Mouse (Mus musculus) MN1 (cell line): ENCODE measurements around the gene Gm4312.
"Not testable (repeated sequence)": the region's sequence is repeated elsewhere in the genome, so short reads cannot be mapped to it uniquely, and the experiment has no call there.

Source experiments
- DNase-seq: peaks from one replicate; pipeline ENCODE4 v3.0.0-alpha.2; 2016; ENCODE audit warnings: low spot score

The Gm4312 gene

GRCm38 (mm10) chr10:100382460-100382859 lies at the start of gene Gm4312:
Gene Gm4312 (minus strand): TSS chr10:100382560.
- DNase-seq, result not testable (repeated sequence)

GRCm38 (mm10) chr10:100427592-100427991 lies 45.2 kb upstream of the Gm4312 start:
- DNase-seq, result no peak

GRCm38 (mm10) chr10:100415566-100415965 lies 33.2 kb upstream of the Gm4312 start:
- no peak for DNase-seq

- DNase-seq, result not testable (repeated sequence)
Measured at GRCm38 (mm10) chr10:100402301-100402700, 19.9 kb upstream of the Gm4312 start.

GRCm38 (mm10) chr10:100361038-100361437 lies 21.3 kb downstream of the Gm4312 start, which contains the start of gene Gm4307:
Gene Gm4307 (plus strand): TSS chr10:100361338.
- DNase-seq, result not testable (repeated sequence)

GRCm38 (mm10) chr10:100356841-100357240 lies 25.5 kb downstream of the Gm4312 start:
- DNase-seq, result not testable (repeated sequence)

- not testable (repeated sequence) for DNase-seq
Measured at GRCm38 (mm10) chr10:100350793-100351192, 31.6 kb downstream of the Gm4312 start, which contains the start of gene Gm4305. Gene Gm4305 (plus strand): TSS chr10:100351093.

GRCm38 (mm10) chr10:100345672-100346071 lies 36.7 kb downstream of the Gm4312 start, which contains the start of gene Gm4303:
Gene Gm4303 (plus strand): TSS chr10:100345972.
- not testable (repeated sequence) for DNase-seq

- DNase-seq, result not testable (repeated sequence)
Measured at GRCm38 (mm10) chr10:100340536-100340935, 41.8 kb downstream of the Gm4312 start, which contains the start of gene Gm4302. Gene Gm4302 (plus strand): TSS chr10:100340836.

GRCm38 (mm10) chr10:100335376-100335775 lies 47.0 kb downstream of the Gm4312 start, which contains the start of gene Gm4301:
Gene Gm4301 (plus strand): TSS chr10:100335676.
- DNase-seq, result not testable (repeated sequence)
